Mouse (Mus musculus) layer of hippocampus, adult 2 months (tissue): ENCODE measurements around the gene Mrps21. TPM values are rescaled to one million over a fixed set of nuclear protein-coding genes. Genes with fewer than 3 reads are reported as not detected.
A peak's percentile ranks its signal among the peaks of the same experiment; 100 is the strongest.
"Not testable (repeated sequence)": the region's sequence is repeated elsewhere in the genome, so short reads cannot be mapped to it uniquely, and the experiment has no call there.

Source experiments
- DNase-seq, 2 experiments: peaks; one replicate each; pipeline ENCODE4 v3.0.0; 2022; ENCODE audit warnings: low spot score in 2 of 2
- H3K27ac ChIP-seq: fragments of 200-600 bp; 2 replicates; pipeline ENCODE4 v1.8.1; 2022
- H3K4me3 ChIP-seq: fragments of 200-600 bp; 2 replicates; pipeline ENCODE4 v1.8.1; 2022; ENCODE audit warnings: mild to moderate bottlenecking
- CTCF ChIP-seq: fragments of 200-600 bp; conservative IDR thresholded peaks from 2 replicates; pipeline ENCODE4 v1.8.1; 2022; ENCODE audit warnings: antibody characterized with exemption, mild to moderate bottlenecking, moderate library complexity
- total RNA-seq, 2 experiments: library from RNA; stranded (reverse); gene quantifications; 2 replicates each; pipeline ENCODE4 v1.2.3; 2021

Mrps21 gene
- total RNA-seq, 2 experiments from 2014 or later = 155 to 164 TPM

DNA sequence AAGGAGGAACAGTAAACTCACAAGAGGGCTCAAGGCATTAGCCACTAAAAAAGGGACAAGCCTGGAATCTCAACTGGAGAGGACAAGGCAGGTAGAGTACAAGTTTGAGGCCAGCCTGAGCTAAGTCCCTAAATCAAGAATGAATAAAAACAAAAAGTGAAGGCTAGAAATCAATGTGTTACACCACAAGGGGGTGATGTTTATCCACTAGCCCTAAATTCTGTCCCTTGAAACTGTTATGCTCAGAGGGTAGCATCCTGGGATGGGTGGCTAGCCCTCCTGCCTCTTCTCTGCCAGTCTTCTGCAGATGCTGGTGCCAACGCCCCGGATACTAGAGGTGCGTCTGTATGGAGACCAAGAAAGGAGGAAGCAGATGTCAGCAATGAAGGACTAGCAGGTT, 11.0 kb downstream of the Mrps21 start:
- no peak overlapping the region for H3K4me3 ChIP-seq
- DNase-seq = no peak
- peak; percentile 63 for TF ChIP-seq CTCF
- H3K27ac ChIP-seq = no peak overlapping the region

DNA sequence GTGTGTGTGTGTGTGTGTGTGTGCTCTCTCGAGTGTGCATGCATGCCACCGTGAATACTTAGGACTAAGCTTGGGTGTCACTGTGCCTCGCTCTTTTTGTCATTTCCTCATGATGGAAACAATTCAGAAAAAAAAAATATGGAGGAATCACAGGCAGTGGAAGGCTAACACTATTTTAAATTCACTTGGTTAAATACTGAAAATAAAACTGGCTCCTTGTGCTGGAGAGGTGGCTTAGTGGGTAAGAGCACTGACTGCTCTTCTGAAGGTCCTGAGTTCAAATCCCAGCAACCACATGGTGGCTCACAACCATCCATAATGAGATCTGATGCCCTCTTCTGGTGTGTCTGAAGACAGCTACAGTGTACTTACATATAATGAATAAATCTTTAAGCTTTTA, 13.0 kb downstream of the Mrps21 start:
- TF ChIP-seq CTCF = 0 out of 2 replicates have a peak, but pooled peaks have one; percentile 4
- not testable (repeated sequence) for H3K4me3 ChIP-seq, H3K27ac ChIP-seq

GRCm38 (mm10) chr3:95857050-95857449, 14.3 kb downstream of the Mrps21 start:
- not testable (repeated sequence) for DNase-seq, H3K27ac ChIP-seq, H3K4me3 ChIP-seq

More for the DNA sequence above, 13.0 kb downstream of the Mrps21 start:
- DNase-seq = not testable (repeated sequence)

- Histone ChIP-seq H3K27ac (peak overlapping the region; percentile 81), H3K4me3 (peak overlapping the region; percentile 76)
- no peak for TF ChIP-seq CTCF
- DNase-seq = no peak
These were observed 15.2 kb downstream of the Mrps21 start for GRCm38 (mm10) chr3:95856115-95856514.

DNA sequence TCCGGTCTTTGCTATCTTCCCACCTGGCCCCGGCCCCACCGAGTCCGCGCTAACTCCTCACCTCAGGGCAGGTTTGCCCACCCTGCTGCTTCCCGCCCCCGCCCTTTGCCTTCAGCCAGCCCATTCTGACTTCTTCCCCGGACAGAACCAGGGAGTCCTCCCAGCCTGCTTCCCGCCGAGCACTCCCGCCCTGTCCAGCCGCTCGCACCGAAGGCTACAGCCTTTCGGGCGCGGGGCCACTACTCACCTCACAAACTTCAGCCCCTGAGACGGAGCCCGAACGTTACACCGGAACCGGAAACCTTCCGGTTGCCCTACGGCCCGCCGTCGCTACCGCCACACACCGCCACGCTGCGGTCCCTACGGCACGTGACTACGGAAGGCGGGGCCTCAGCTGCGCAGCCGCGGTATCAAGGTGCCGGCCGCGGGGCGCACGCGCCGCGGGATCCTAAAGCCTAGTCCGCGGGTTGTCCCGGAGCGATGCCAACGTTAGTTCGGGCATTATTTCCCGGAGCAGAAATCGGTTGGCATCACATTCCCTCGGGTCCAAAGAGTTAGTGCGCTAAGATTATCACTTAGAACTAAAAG, 15.7 kb downstream of the Mrps21 start, which contains the start of gene Prpf3:
Prpf3 (minus strand) TSS at position 384 of the 588 bp plus-strand sequence.
- Histone ChIP-seq H3K27ac (peak within 1 kb of the TSS; percentile 81), H3K4me3 (peak within 1 kb of the TSS; percentile 76)
- peak; percentile 92 to 94 for DNase-seq
- peak; percentile 41 for TF ChIP-seq CTCF

DNA sequence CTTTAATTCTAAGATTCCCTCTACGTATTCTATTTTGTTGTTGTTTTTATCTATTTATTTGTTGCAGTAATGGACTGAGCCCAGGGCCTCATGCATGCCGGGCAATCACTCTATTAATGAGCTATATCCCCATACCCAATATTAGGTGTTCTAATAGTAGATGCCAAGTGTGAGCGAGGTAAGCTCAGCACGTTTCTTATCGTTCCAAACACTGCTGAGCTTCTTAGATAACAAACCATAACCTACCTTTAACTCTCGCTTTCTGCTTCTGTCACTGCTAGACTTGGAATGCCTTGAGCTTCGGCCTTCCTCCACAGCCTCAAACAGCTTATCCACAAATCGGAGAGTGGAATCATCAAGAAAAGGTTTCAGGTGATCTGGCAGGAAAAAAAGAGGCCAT, 20.0 kb downstream of the Mrps21 start:
- no peak for TF ChIP-seq CTCF
- H3K4me3 ChIP-seq = no peak overlapping the region

GRCm38 (mm10) chr3:95850611-95851010, 20.7 kb downstream of the Mrps21 start:
- DNase-seq = no peak
- Histone ChIP-seq H3K4me3 (no peak overlapping the region), H3K27ac (no peak overlapping the region)
- TF ChIP-seq CTCF = no peak

More for the DNA sequence above, 20.0 kb downstream of the Mrps21 start:
- no peak for DNase-seq
- no peak overlapping the region for H3K27ac ChIP-seq

DNA sequence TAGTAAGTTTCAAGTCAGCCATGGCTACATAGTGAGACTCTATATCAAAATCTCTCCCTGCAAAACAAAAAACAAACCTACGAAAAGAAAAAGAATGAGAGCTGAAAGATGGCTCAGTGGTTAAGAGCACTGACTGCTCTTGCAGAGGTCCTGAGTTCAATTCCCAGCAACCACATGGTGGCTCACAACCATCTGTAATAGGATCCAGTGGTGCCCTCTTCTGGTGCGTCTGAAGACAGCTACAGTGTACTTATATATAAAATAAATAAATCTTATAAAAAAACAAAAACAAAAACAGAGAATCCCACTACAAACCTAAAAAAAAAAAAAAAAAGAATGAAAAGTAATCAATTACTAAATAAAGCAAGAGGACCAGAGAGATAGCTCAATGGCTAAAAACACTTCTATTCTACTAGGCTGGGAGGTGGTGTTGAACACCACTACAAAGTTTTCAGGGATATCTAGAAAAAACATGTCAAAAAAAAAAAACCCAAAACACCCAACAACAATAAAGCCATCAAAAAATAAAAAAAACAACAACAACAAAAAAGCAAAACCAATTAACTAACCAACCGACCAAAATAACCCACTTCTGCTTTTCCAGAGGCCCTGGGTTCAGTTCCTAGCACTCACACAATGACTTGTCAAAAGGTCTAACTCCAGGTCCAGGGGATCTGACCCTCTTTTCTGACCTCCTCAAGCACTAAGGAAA, 28.7 kb downstream of the Mrps21 start:
- TF ChIP-seq CTCF = peak; percentile 57
- no peak for DNase-seq
- no peak overlapping the region for H3K27ac ChIP-seq

GRCm38 (mm10) chr3:95839250-95839649, 32.1 kb downstream of the Mrps21 start:
- DNase-seq = no peak
- no peak for TF ChIP-seq CTCF
- H3K27ac ChIP-seq = no peak overlapping the region
- H3K4me3 ChIP-seq = no peak overlapping the region

More for the DNA sequence above, 28.7 kb downstream of the Mrps21 start:
- H3K4me3 ChIP-seq = no peak overlapping the region

- Histone ChIP-seq H3K27ac (no peak overlapping the region), H3K4me3 (no peak overlapping the region)
- TF ChIP-seq CTCF = no peak
- no peak for DNase-seq
These were observed 42.3 kb downstream of the Mrps21 start for GRCm38 (mm10) chr3:95829053-95829452.

GRCm38 (mm10) chr3:95826275-95826674, 45.0 kb downstream of the Mrps21 start:
- Histone ChIP-seq H3K27ac (no peak overlapping the region), H3K4me3 (no peak overlapping the region)
- no peak for TF ChIP-seq CTCF
- no peak for DNase-seq

DNA sequence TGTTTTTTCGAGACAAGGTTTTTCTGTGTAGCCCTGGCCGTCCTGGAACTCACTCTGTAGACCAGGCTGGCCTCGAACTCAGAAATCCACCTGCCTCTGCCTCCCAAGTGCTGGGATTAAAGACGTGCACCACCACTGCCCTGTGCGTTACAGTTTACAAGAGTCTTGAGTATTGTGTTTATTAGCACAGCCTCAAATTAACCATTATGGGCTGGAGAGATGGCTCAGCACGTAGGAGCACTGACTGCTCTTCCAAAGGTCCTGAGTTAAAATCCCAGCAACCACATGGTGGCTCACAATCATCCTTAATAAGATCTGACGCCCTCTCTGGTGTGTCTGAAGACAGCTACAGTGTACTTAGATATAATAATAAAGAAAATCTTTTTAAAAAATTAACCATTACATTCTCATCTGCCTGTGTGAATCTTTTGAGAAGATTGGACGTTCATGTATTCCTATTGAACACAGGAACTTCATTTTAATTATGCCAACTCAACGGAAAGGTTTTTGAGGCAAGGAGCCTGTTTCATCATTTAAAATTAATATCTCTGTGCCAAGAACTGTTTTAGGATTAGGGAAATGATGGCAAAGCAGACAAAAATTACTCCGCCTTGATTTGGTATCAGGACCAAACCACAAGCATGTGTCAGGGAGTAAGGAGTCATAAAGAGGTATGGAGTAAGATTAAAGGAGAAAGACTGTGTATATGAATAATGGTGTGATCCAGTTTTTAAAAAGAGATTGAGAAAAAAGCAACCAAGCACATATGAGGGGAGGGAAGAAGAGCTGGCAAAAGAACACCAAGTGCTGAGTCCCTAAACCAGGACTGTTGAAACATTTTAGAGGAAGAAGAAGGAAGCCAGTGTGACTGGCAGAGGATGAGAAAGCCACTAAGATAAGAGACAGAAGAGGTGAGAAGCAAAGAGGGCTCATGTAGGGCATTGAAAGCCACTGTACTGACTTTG, 51.0 kb downstream of the Mrps21 start:
- Histone ChIP-seq H3K4me3 (peak overlapping the region; percentile 96), H3K27ac (peak overlapping the region; percentile 100)
- TF ChIP-seq CTCF = peak; percentile 59
- no peak for DNase-seq
